Mouse (Mus musculus) heart, adult 9 months (tissue): ENCODE measurements around the gene Magt1.
"Not testable (repeated sequence)": the region's sequence is repeated elsewhere in the genome, so short reads cannot be mapped to it uniquely, and the experiment has no call there.

ENCODE experiments used
- DNase-seq, 2 experiments: peaks; one replicate each; pipeline ENCODE4 v3.0.0; 2022; ENCODE audit warnings: low spot score in 2 of 2

The Magt1 gene

GRCm38 (mm10) chrX:105953999-105954398, 57.7 kb downstream of the Magt1 start:
- DNase-seq, result no peak

- no peak for DNase-seq
Observed at GRCm38 (mm10) chrX:105946357-105946756, 65.3 kb downstream of the Magt1 start.

- DNase-seq, result no peak
Observed at GRCm38 (mm10) chrX:105939245-105939644, 72.5 kb downstream of the Magt1 start.

- DNase-seq, result no peak
Observed at GRCm38 (mm10) chrX:105937736-105938135, 74.0 kb downstream of the Magt1 start.

GRCm38 (mm10) chrX:105934341-105934740, 77.4 kb downstream of the Magt1 start:
- peak; percentile 28 to 49 for DNase-seq

GRCm38 (mm10) chrX:105929478-105930038, 82.1 kb downstream of the Magt1 start:
- DNase-seq, result no peak

- peak; percentile 73 to 84 for DNase-seq
Observed at GRCm38 (mm10) chrX:105928861-105929477, 82.7 kb downstream of the Magt1 start, which contains the start of gene Atrx. Atrx (minus strand) TSS chrX:105929403.

- DNase-seq, result peak; percentile 10 to 24
Observed at GRCm38 (mm10) chrX:105927941-105928860, 83.5 kb downstream of the Magt1 start.

- DNase-seq, result peak; percentile 13 to 27
Observed at GRCm38 (mm10) chrX:105926121-105926735, 85.5 kb downstream of the Magt1 start.

GRCm38 (mm10) chrX:105924326-105925070, 87.2 kb downstream of the Magt1 start:
- DNase-seq, result no peak

GRCm38 (mm10) chrX:105923896-105924295, 87.8 kb downstream of the Magt1 start:
- no peak for DNase-seq

GRCm38 (mm10) chrX:105922986-105923385, 88.7 kb downstream of the Magt1 start:
- DNase-seq, result not testable (repeated sequence)

- DNase-seq, result no peak
Observed at GRCm38 (mm10) chrX:105921421-105921820, 90.3 kb downstream of the Magt1 start.
